In the genomic region with DNA sequence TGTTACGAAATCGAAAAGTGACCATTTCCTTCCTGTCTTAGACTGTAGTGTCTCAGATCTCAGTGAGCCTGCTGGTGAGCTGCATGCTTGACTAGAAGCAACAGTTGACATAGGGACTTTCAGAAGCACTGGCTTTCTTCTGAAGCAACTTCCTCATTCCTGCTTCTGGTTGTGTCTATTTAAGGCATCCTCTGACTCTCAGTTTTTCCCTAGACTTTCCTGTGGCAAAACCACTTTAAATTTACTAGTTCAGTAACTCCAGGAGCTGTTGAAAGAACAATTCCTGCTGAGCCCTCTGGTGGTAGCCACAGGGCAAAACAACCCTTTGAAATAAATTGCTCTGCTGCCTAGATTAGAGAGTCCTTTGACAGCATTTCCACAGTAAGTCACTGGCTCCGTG, we compare ENCODE assay signal across 8 mouse cellular contexts.
A peak's percentile ranks its signal among the peaks of the same experiment; 100 is the strongest.
DNase-seq lines count a peak whose midpoint lies in the region; ATAC-seq lines count a peak whose summit lies in the region.

No protein-coding gene starts in this region.

- no peak overlapping the region for H3K4me3 ChIP-seq in kidney, embryonic 14.5 days (ENCODE audit: low read length)
- no peak overlapping the region for H3K4me3 ChIP-seq in liver, embryonic 16.5 days (ENCODE audit: low read depth, low read length)

- WGBS in kidney, embryonic 14.5 days: 69% methylated on average over 3 of the region's 3 CpGs
- WGBS in liver, embryonic 16.5 days (ENCODE audit: insufficient replicate concordance): 19% methylated on average over 3 of the region's 3 CpGs

- H3K9me3 ChIP-seq in kidney, embryonic 14.5 days (ENCODE audit: control insufficient read depth, low read length): no peaks in the 10 kb centered on the region
- H3K9me3 ChIP-seq in liver, embryonic 16.5 days (replicated peaks; ENCODE audit: control insufficient read depth, low read length): no peaks in the 10 kb centered on the region

- DNase-seq in kidney, postnatal 14 days: peak; percentile 7
- DNase-seq in hindlimb bud, embryonic 11.5 days (ENCODE audit: extremely low spot score, low read depth, low spot score): peak; percentile 2
- no peak for DNase-seq in spleen, postnatal 4 days (ENCODE audit: low spot score in 2 of 2)
- DNase-seq in c-Kit-positive CD71-positive TER-119-positive erythroid progenitor cells, embryonic 14.5 days (ENCODE audit: low spot score): no peak
- no peak for DNase-seq in yolk sac, embryonic 10.5 days (ENCODE audit: low spot score)

- H3K27ac ChIP-seq in kidney, embryonic 14.5 days (ENCODE audit: low read depth, low read length): no peak overlapping the region
- H3K27ac ChIP-seq in liver, embryonic 16.5 days (ENCODE audit: low read length): no peak overlapping the region

- no peaks in the 10 kb centered on the region for H3K36me3 ChIP-seq in kidney, embryonic 14.5 days (ENCODE audit: control insufficient read depth, insufficient read depth, low read length)
- no peaks in the 10 kb centered on the region for H3K36me3 ChIP-seq in liver, embryonic 16.5 days (ENCODE audit: control insufficient read depth, insufficient read depth)

- no peak overlapping the region for H3K4me2 ChIP-seq in kidney, embryonic 14.5 days (replicated peaks; ENCODE audit: low read depth, low read length)
- H3K4me2 ChIP-seq in liver, embryonic 16.5 days (ENCODE audit: low read depth, low read length): no peak overlapping the region

- no peaks in the 10 kb centered on the region for H3K27me3 ChIP-seq in kidney, embryonic 14.5 days (ENCODE audit: control insufficient read depth, insufficient read depth, low read length)
- no peaks in the 10 kb centered on the region for H3K27me3 ChIP-seq in liver, embryonic 16.5 days (ENCODE audit: control insufficient read depth, insufficient read depth, low read depth, low read length)

- no peak overlapping the region for H3K9ac ChIP-seq in kidney, embryonic 14.5 days (ENCODE audit: low read depth, low read length)
- no peak overlapping the region for H3K9ac ChIP-seq in liver, embryonic 16.5 days (ENCODE audit: low read depth, low read length)

- ATAC-seq in kidney, embryonic 14.5 days (ENCODE audit: low FRiP score, low TSS enrichment): no peak; the same call in 1 of the 2 replicates
- ATAC-seq in common myeloid progenitor, adult 5-6 weeks (replicated peaks; ENCODE audit: low read depth, poor library complexity, severe bottlenecking): peak; percentile 100
- ATAC-seq in liver, embryonic 16.5 days (ENCODE audit: low read depth): peak; percentile 39; the same call in 1 of the 2 replicates

- H3K4me1 ChIP-seq in kidney, embryonic 14.5 days (ENCODE audit: control insufficient read depth, insufficient read depth, low read length): no peaks in the 10 kb centered on the region
- H3K4me1 ChIP-seq in liver, embryonic 16.5 days (ENCODE audit: control insufficient read depth, low read depth, low read length): no peaks in the 10 kb centered on the region

Comparison
In these comparisons a context has a peak if more than half of its experiments do, and no peak if none do; other contexts are left out.
1. DNase-seq: peak in kidney, postnatal 14 days (single experiment) and hindlimb bud, embryonic 11.5 days (single experiment); none in spleen, postnatal 4 days (0 of 2), c-Kit-positive CD71-positive TER-119-positive erythroid progenitor cells, embryonic 14.5 days (single experiment) and yolk sac, embryonic 10.5 days (single experiment).